In genomic region chr11:64018165-64018564, GRCm38 (mm10) we compare ENCODE assay signal across 23 mouse cellular contexts.
DNase-seq lines count a peak whose midpoint lies in the region; ATAC-seq and TF ChIP-seq lines count a peak whose summit lies in the region.
"Had no signal": no experiment of that assay in that cellular context is flagged by ENCODE, and none has a peak within 500 bp of the region (broad histone marks: within the 10 kb centered on the region; RNA-seq: fewer than 3 reads in every experiment).

No protein-coding gene starts in this region.

- TF ChIP-seq EP300 in CH12.LX (IDR thresholded peaks at IDR 0.05; ENCODE audit: low read length), result peak; percentile 69

- H3K79me2 ChIP-seq in CH12.LX (replicated peaks; ENCODE audit: control insufficient read depth, extremely low read depth, insufficient read depth, poor library complexity, severe bottlenecking), result no peaks in the 10 kb centered on the region

- H3K27ac ChIP-seq in heart, embryonic 12.5 days (ENCODE audit: poor library complexity, severe bottlenecking), result no peak overlapping the region
- H3K27ac ChIP-seq in liver, embryonic 11.5 days (ENCODE audit: low read depth, low read length), result no peak overlapping the region
- H3K27ac ChIP-seq in liver, embryonic 12.5 days, result no peak overlapping the region
- no peak overlapping the region for H3K27ac ChIP-seq in CH12.LX (ENCODE audit: insufficient read depth, low read depth)
- H3K27ac ChIP-seq: forebrain, embryonic 10.5 days; forebrain, embryonic 13.5 days; heart, adult 2 months; heart, embryonic 10.5 days; hindbrain, embryonic 14.5 days; hindbrain, postnatal 0 days had no signal

- no peak for TF ChIP-seq RAD21 in CH12.LX (IDR thresholded peaks at IDR 0.05; ENCODE audit: low read depth, low read length)

- no peak overlapping the region for H3K4me3 ChIP-seq in heart, embryonic 12.5 days
- H3K4me3 ChIP-seq in liver, embryonic 11.5 days (ENCODE audit: low read depth, low read length), result no peak overlapping the region
- no peak overlapping the region for H3K4me3 ChIP-seq in liver, embryonic 12.5 days
- no peak overlapping the region for H3K4me3 ChIP-seq in CH12.LX (replicated peaks in 1 of 3; ENCODE audit: low read depth in 2 of 3, low read length in 2 of 3, poor library complexity in 1 of 3)
- H3K4me3 ChIP-seq: forebrain, embryonic 10.5 days; forebrain, embryonic 13.5 days; heart, adult 2 months; heart, embryonic 10.5 days had no signal

- H3K9ac ChIP-seq in heart, embryonic 12.5 days, result no peak overlapping the region
- no peak overlapping the region for H3K9ac ChIP-seq in liver, embryonic 11.5 days (ENCODE audit: low read depth, low read length)
- H3K9ac ChIP-seq in liver, embryonic 12.5 days, result no peak overlapping the region
- no peak overlapping the region for H3K9ac ChIP-seq in CH12.LX (ENCODE audit: insufficient read depth, low read depth)
- H3K9ac ChIP-seq: forebrain, embryonic 13.5 days; hindbrain, embryonic 14.5 days had no signal

- H3K36me3 ChIP-seq in heart, embryonic 12.5 days, result no peaks in the 10 kb centered on the region
- H3K36me3 ChIP-seq in liver, embryonic 11.5 days (ENCODE audit: control insufficient read depth, insufficient read depth, low read length), result no peaks in the 10 kb centered on the region; the same call in 1 of the 2 replicates
- H3K36me3 ChIP-seq in liver, embryonic 12.5 days, result no peaks in the 10 kb centered on the region
- peaks cover 3 to 24% of the 10 kb centered on the region in 2 experiments for H3K36me3 ChIP-seq in CH12.LX (replicated peaks in 1 of 2; ENCODE audit: control insufficient read depth in 1 of 2, insufficient read depth in 1 of 2, low read length in 1 of 2)
- H3K36me3 ChIP-seq: forebrain, embryonic 10.5 days; heart, embryonic 10.5 days had no signal

- no peak for TF ChIP-seq CTCF in CH12.LX (conservative IDR thresholded peaks at IDR 0.05 in 1 of 2, IDR thresholded peaks at IDR 0.05 in 1 of 2; ENCODE audit: low read depth in 2 of 2, low read length in 2 of 2)

- H3K4me2 ChIP-seq in heart, embryonic 12.5 days, result no peak overlapping the region
- no peak overlapping the region for H3K4me2 ChIP-seq in liver, embryonic 11.5 days
- no peak overlapping the region for H3K4me2 ChIP-seq in liver, embryonic 12.5 days
- no peak overlapping the region for H3K4me2 ChIP-seq in CH12.LX (ENCODE audit: insufficient read depth, low read depth, poor library complexity, severe bottlenecking)
- H3K4me2 ChIP-seq: forebrain, embryonic 13.5 days; hindbrain, embryonic 14.5 days had no signal

- 69% methylated on average over 5 of the region's 5 CpGs for WGBS in heart, embryonic 12.5 days
- WGBS in liver, embryonic 11.5 days, result 66% methylated on average over 5 of the region's 5 CpGs
- 66% methylated on average over 5 of the region's 5 CpGs for WGBS in liver, embryonic 12.5 days (ENCODE audit: insufficient replicate concordance)

- ATAC-seq in heart, embryonic 12.5 days (ENCODE audit: insufficient number of reproducible peaks, low FRiP score), result no peak
- ATAC-seq in liver, embryonic 11.5 days (replicated peaks; ENCODE audit: low FRiP score), result no peak
- no peak for ATAC-seq in liver, embryonic 12.5 days
- ATAC-seq: forebrain, embryonic 13.5 days; forebrain, embryonic 16.5 days; hindbrain, postnatal 0 days; inflammation-experienced regulatory T-cells, adult 6 months; Patski had no signal

- no peak for TF ChIP-seq POLR2A in CH12.LX (IDR thresholded peaks at IDR 0.05; ENCODE audit: low read depth, low read length)

- DNase-seq in heart, adult 11 months, result peak; percentile 78
- DNase-seq in liver, embryonic 11.5 days (ENCODE audit: low spot score), result peak; percentile 22
- DNase-seq in CH12.LX (ENCODE audit: extremely low read depth), result peak; percentile 93
- no peak for DNase-seq in gastrocnemius, adult 18-20 months (ENCODE audit: low spot score)
- DNase-seq: adrenal gland, adult 2 months; adrenal gland, postnatal 25 days; cerebellum, adult 18-20 months; cerebellum, adult 9-10 months; cerebellum, postnatal 14 days; gastrocnemius, postnatal 25 days; heart, adult 2 months; kidney, adult 11 months had no signal

- H3K9me3 ChIP-seq in heart, embryonic 12.5 days (replicated peaks), result no peaks in the 10 kb centered on the region
- H3K9me3 ChIP-seq in liver, embryonic 11.5 days (ENCODE audit: control insufficient read depth, low read length), result no peaks in the 10 kb centered on the region
- no peaks in the 10 kb centered on the region for H3K9me3 ChIP-seq in liver, embryonic 12.5 days (replicated peaks)
- no peaks in the 10 kb centered on the region for H3K9me3 ChIP-seq in CH12.LX (replicated peaks; ENCODE audit: low read length)
- H3K9me3 ChIP-seq: forebrain, embryonic 10.5 days; forebrain, embryonic 13.5 days; G1E; heart, embryonic 10.5 days had no signal

- H3K4me1 ChIP-seq in heart, embryonic 12.5 days (replicated peaks), result peaks cover 29% of the 10 kb centered on the region
- peaks cover 13% of the 10 kb centered on the region for H3K4me1 ChIP-seq in liver, embryonic 11.5 days (replicated peaks; ENCODE audit: control insufficient read depth, insufficient read depth, low read length)
- H3K4me1 ChIP-seq in liver, embryonic 12.5 days, result peaks cover 31% of the 10 kb centered on the region
- peaks cover 6 to 66% of the 10 kb centered on the region in 2 experiments for H3K4me1 ChIP-seq in CH12.LX (ENCODE audit: control insufficient read depth in 1 of 2, insufficient read depth in 2 of 2)

- dilution Hi-C loops in CH12.LX (cut with MboI; ENCODE audit: extremely low pct_ligation_motif_present, extremely low pct_unique_long_range_greater_than_20kb, low sequenced_read_pairs), result no loop called here

- in situ Hi-C loops in CH12.LX (cut with MboI; ENCODE audit: low pct_ligation_motif_present, low pct_unique_long_range_greater_than_20kb, low sequenced_read_pairs), result no loop called here

- H3K27me3 ChIP-seq in heart, embryonic 12.5 days (replicated peaks), result no peaks in the 10 kb centered on the region
- H3K27me3 ChIP-seq in liver, embryonic 11.5 days (replicated peaks; ENCODE audit: control insufficient read depth, insufficient read depth, low read length), result no peaks in the 10 kb centered on the region
- no peaks in the 10 kb centered on the region for H3K27me3 ChIP-seq in liver, embryonic 12.5 days (replicated peaks)
- H3K27me3 ChIP-seq in CH12.LX (replicated peaks), result no peaks in the 10 kb centered on the region
- H3K27me3 ChIP-seq: forebrain, embryonic 13.5 days; Patski had no signal

TF ChIP-seq in CH12.LX, 34 proteins besides CTCF, POLR2A, EP300 and RAD21:
- TF ChIP-seq MAFK (IDR thresholded peaks at IDR 0.05; ENCODE audit: insufficient replicate concordance, low read length), result peak; percentile 30; the same call in 1 of the 2 replicates
- TF ChIP-seq NRF1 (IDR thresholded peaks at IDR 0.05; ENCODE audit: low read depth, low read length), result no peak
- TF ChIP-seq KAT2A (IDR thresholded peaks at IDR 0.05; ENCODE audit: insufficient replicate concordance, low read length), result 0 out of 2 replicates have a peak, but pooled peaks have one; percentile 44
- TF ChIP-seq ETS1 (conservative IDR thresholded peaks at IDR 0.05; ENCODE audit: low read depth, low read length), result peak; percentile 63
- TF ChIP-seq SMC3 (IDR thresholded peaks at IDR 0.05; ENCODE audit: low read depth, low read length), result no peak
- no peak for TF ChIP-seq MAX (IDR thresholded peaks at IDR 0.05; ENCODE audit: low read length)
- no peak for TF ChIP-seq HCFC1 (IDR thresholded peaks at IDR 0.05; ENCODE audit: low read depth, low read length)
- no peak for TF ChIP-seq ZC3H11A (IDR thresholded peaks at IDR 0.05; ENCODE audit: low read depth, low read length)
- TF ChIP-seq IRF4 (IDR thresholded peaks at IDR 0.05; ENCODE audit: low read depth, low read length), result peak; percentile 75
- no peak for TF ChIP-seq CHD1 (IDR thresholded peaks at IDR 0.05; ENCODE audit: low read depth, low read length)
- TF ChIP-seq USF1 (IDR thresholded peaks at IDR 0.05; ENCODE audit: low read depth, low read length), result no peak
- TF ChIP-seq MEF2A (IDR thresholded peaks at IDR 0.05; ENCODE audit: borderline replicate concordance, low read depth, low read length), result 0 out of 2 replicates have a peak, but pooled peaks have one; percentile 17
- TF ChIP-seq BHLHE40 (IDR thresholded peaks at IDR 0.05; ENCODE audit: low read depth, low read length), result peak; percentile 16; the same call in 1 of the 2 replicates
- TF ChIP-seq JUND (conservative IDR thresholded peaks at IDR 0.05; ENCODE audit: low read depth, low read length), result no peak; the same call in 1 of the 2 replicates
- no peak for TF ChIP-seq MYC (IDR thresholded peaks at IDR 0.05; ENCODE audit: low read depth, low read length)
- no peak for TF ChIP-seq GABPA (IDR thresholded peaks at IDR 0.05; ENCODE audit: insufficient replicate concordance, low read depth, low read length)
- no peak for TF ChIP-seq CHD2 (IDR thresholded peaks at IDR 0.05; ENCODE audit: low read length)
- TF ChIP-seq TCF12 (IDR thresholded peaks at IDR 0.05; ENCODE audit: low read depth, low read length), result peak; percentile 39; the same call in 1 of the 2 replicates
- no peak for TF ChIP-seq ELF1 (IDR thresholded peaks at IDR 0.05; ENCODE audit: low read depth, low read length)
- no peak for TF ChIP-seq JUN (IDR thresholded peaks at IDR 0.05; ENCODE audit: insufficient read depth, low read depth, low read length)
- no peak for TF ChIP-seq TBP (conservative IDR thresholded peaks at IDR 0.05; ENCODE audit: low read depth, low read length)
- TF ChIP-seq USF2 (conservative IDR thresholded peaks at IDR 0.05; ENCODE audit: low read depth, low read length), result no peak
- TF ChIP-seq NELFE (IDR thresholded peaks at IDR 0.05; ENCODE audit: low read depth, low read length), result no peak
- no peak for TF ChIP-seq MAZ (IDR thresholded peaks at IDR 0.05; ENCODE audit: low read depth, low read length)
- no peak for TF ChIP-seq MXI1 (IDR thresholded peaks at IDR 0.05; ENCODE audit: low read depth, low read length)
- no peak for TF ChIP-seq PAX5 (IDR thresholded peaks at IDR 0.05; ENCODE audit: low read length)
- TF ChIP-seq ZNF384 (IDR thresholded peaks at IDR 0.05; ENCODE audit: low read depth, low read length), result no peak
- TF ChIP-seq ZKSCAN1 (IDR thresholded peaks at IDR 0.05; ENCODE audit: borderline replicate concordance, low read depth, low read length), result no peak
- no peak for TF ChIP-seq UBTF (IDR thresholded peaks at IDR 0.05; ENCODE audit: low read depth, low read length)
- TF ChIP-seq RCOR1 (conservative IDR thresholded peaks at IDR 0.05; ENCODE audit: low read depth, low read length), result 0 out of 2 replicates have a peak, but pooled peaks have one; percentile 27
- no peak for TF ChIP-seq POLR2AphosphoS2 (IDR thresholded peaks at IDR 0.05; ENCODE audit: low read depth, low read length)
- TF ChIP-seq ZMIZ1 (IDR thresholded peaks at IDR 0.05; ENCODE audit: low read depth, low read length), result no peak
- no peak for TF ChIP-seq E2F4 (IDR thresholded peaks at IDR 0.05; ENCODE audit: insufficient replicate concordance, low read depth, low read length)
- no peak for TF ChIP-seq SIN3A (IDR thresholded peaks at IDR 0.05; ENCODE audit: low read length)
TF ChIP-seq in CH12.LX: peak in this region for 8.
